Mouse (Mus musculus): ENCODE data around the gene Iqcg. TPM values are rescaled to one million over a fixed set of nuclear protein-coding genes. Genes with fewer than 3 reads are reported as not detected.

Gene Iqcg
- polyA plus RNA-seq (2016; fragmentation: Nextera tagmentation; extraction: Ambion mirVana): 1.4 and 1.7 TPM in 2 replicates

- Histone ChIP-seq H3K4me3 (peak within 1 kb of the TSS; percentile 90), H3K9ac (peak within 1 kb of the TSS; percentile 88), H3K9me3 (replicated peaks) (no peaks in the 10 kb centered on the region), H3K36me3 (peaks cover 36% of the 10 kb centered on the region), H3K27ac (peak within 1 kb of the TSS; percentile 90), H3K27me3 (replicated peaks) (no peaks in the 10 kb centered on the region), H3K4me1 (peaks cover 39% of the 10 kb centered on the region), H3K4me2 (peak within 1 kb of the TSS; percentile 70)
- whole genome bisulfite sequencing (ENCODE audit: insufficient replicate concordance): under 1% methylated on average over 47 of the region's 47 CpGs
- peak; percentile 84 for ATAC-seq
These were observed at the start of gene Iqcg, which contains the start of gene Rpl35a for GRCm38 (mm10) chr16:33056095-33056785. Iqcg (minus strand) TSS chr16:33056218. Rpl35a (plus strand) TSS chr16:33056453.

GRCm38 (mm10) chr16:33085666-33086065, 29.6 kb upstream of the Iqcg start:
- no peak for ATAC-seq
- no peaks in the 10 kb centered on the region for H3K4me1 ChIP-seq

DNA sequence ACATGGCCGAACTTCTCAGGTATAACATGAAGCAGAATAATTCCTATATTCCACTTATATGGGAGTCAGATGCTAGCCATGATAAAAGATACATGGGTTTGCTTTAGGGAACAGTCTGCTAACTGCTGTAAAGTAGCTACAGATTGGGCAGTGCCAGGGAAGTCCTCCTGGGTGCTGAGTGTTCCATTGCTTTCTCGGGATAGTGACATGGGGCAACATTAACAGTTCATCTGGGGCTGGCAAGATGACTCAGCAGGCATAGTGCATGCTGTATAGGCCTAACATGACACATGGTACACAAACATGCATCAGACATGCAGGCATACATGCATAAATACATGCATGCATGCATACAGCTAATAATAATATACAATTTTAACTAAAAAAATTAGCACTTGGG, 28.0 kb upstream of the Iqcg start:
- Histone ChIP-seq H3K27me3 (replicated peaks) (no peaks in the 10 kb centered on the region), H3K9me3 (replicated peaks) (no peaks in the 10 kb centered on the region), H3K36me3 (peaks cover 7% of the 10 kb centered on the region; the same call in 1 of the 2 replicates), H3K4me2 (no peak overlapping the region), H3K27ac (no peak overlapping the region), H3K4me3 (no peak overlapping the region), H3K4me1 (no peaks in the 10 kb centered on the region), H3K9ac (no peak overlapping the region)
- WGBS (ENCODE audit: insufficient replicate concordance): 78% methylated on average over 2 of the region's 2 CpGs
- no peak for ATAC-seq

More at GRCm38 (mm10) chr16:33085666-33086065, 29.6 kb upstream of the Iqcg start:
- no peaks in the 10 kb centered on the region for H3K9me3 ChIP-seq (replicated peaks)
- 70% methylated on average over 8 of the region's 8 CpGs for WGBS (ENCODE audit: insufficient replicate concordance)
- H3K9ac ChIP-seq: no peak overlapping the region
- no peak overlapping the region for H3K4me2 ChIP-seq
- H3K27me3 ChIP-seq (replicated peaks): no peaks in the 10 kb centered on the region
- H3K36me3 ChIP-seq: peaks cover 12% of the 10 kb centered on the region; the same call in 1 of the 2 replicates
- H3K27ac ChIP-seq: no peak overlapping the region
- no peak overlapping the region for H3K4me3 ChIP-seq

DNA sequence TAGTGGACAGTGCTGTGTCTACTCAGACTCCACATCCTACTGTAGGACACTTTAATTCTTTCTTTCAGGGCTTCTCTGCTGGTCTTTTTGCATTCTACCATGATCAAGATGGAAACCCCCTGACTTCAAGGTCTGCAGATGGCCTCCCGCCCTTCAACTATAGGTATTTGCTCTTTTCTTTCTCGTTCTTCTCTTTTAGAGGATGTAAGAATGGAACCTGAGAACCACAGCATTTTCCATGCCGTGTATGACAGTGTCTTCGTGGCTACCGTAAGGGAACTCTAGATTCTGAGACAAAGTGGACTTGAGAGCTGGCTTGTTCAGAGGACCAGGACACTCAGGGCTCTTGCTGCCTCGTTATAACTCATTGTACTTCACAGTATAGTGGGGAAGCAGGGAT, 26.9 kb upstream of the Iqcg start:
- Histone ChIP-seq H3K4me2 (no peak overlapping the region), H3K36me3 (peaks cover 7% of the 10 kb centered on the region; the same call in 1 of the 2 replicates), H3K9ac (no peak overlapping the region), H3K4me1 (no peaks in the 10 kb centered on the region), H3K27ac (no peak overlapping the region), H3K27me3 (replicated peaks) (no peaks in the 10 kb centered on the region), H3K4me3 (no peak overlapping the region), H3K9me3 (replicated peaks) (no peaks in the 10 kb centered on the region)
- WGBS (ENCODE audit: insufficient replicate concordance): 77% methylated on average over 6 of the region's 6 CpGs
- ATAC-seq: no peak

GRCm38 (mm10) chr16:33080063-33080462, 24.0 kb upstream of the Iqcg start:
- 77% methylated on average over 7 of the region's 7 CpGs for WGBS (ENCODE audit: insufficient replicate concordance)
- Histone ChIP-seq H3K4me2 (no peak overlapping the region), H3K4me1 (no peaks in the 10 kb centered on the region)

DNA sequence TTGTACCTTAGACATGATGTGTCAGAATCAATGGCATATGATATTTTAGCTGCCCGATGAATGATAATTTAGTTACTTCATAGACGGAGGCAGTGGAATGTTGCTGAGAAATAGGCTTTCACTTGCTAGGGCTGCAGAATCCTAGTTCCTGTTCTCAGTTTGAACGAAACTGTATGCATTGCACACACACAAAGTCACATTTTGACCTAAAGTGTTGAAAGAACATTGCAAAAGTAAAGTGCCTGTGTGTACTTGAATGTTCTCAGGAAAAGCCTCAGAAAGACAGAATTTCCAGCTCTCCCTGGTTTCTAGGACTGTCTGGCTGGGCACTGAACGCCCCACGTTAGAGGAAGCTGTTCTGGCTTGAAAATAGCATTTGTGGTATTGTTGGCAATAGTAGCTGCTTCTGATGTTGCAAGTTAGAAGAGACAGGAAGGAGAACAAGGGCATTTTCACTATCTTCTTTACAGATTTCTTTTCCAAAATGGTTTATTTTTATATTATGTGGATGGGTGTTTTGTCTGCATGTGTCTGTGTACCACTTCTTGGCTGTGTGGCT, 21.1 kb upstream of the Iqcg start:
- no peaks in the 10 kb centered on the region for H3K27me3 ChIP-seq (replicated peaks)
- H3K4me3 ChIP-seq: no peak overlapping the region
- no peaks in the 10 kb centered on the region for H3K9me3 ChIP-seq (replicated peaks)
- no peak overlapping the region for H3K9ac ChIP-seq
- 0 out of 2 replicates have a peak, but pooled peaks cover 4% of the 10 kb centered on the region for H3K36me3 ChIP-seq
- H3K4me2 ChIP-seq: no peak overlapping the region
- H3K27ac ChIP-seq: no peak overlapping the region
- WGBS (ENCODE audit: insufficient replicate concordance): 63% methylated on average over 5 of the region's 5 CpGs
- H3K4me1 ChIP-seq: peaks cover 5% of the 10 kb centered on the region; the same call in 1 of the 2 replicates
- no peak for ATAC-seq

More at GRCm38 (mm10) chr16:33080063-33080462, 24.0 kb upstream of the Iqcg start:
- Histone ChIP-seq H3K4me3 (no peak overlapping the region), H3K36me3 (peaks cover 7% of the 10 kb centered on the region; the same call in 1 of the 2 replicates), H3K9me3 (replicated peaks) (no peaks in the 10 kb centered on the region), H3K27me3 (replicated peaks) (no peaks in the 10 kb centered on the region), H3K9ac (no peak overlapping the region), H3K27ac (no peak overlapping the region)
- no peak for ATAC-seq

DNA sequence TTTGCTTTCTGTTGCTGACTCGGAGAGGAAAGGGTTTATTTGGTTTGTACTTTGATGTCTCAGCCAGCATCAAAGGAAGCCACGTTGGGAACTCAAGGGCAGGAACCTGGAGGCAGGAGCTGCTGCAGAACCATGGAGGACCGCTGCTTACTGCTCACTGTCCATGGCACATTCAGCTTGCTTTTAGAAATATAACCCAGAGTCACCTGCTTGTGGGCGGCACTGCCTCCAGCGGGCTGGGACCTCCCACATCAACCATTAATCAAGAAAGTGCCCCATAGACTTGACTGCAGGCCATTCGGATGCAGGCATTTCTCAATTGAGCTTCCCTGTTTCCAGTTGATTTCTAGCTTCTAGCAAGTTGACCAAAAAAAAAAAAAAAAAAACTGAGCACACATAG, 20.1 kb upstream of the Iqcg start:
- Histone ChIP-seq H3K4me2 (no peak overlapping the region), H3K9me3 (replicated peaks) (no peaks in the 10 kb centered on the region), H3K27ac (no peak overlapping the region), H3K27me3 (replicated peaks) (no peaks in the 10 kb centered on the region), H3K9ac (no peak overlapping the region), H3K4me3 (no peak overlapping the region), H3K36me3 (0 out of 2 replicates have a peak, but pooled peaks cover 3% of the 10 kb centered on the region), H3K4me1 (peaks cover 5% of the 10 kb centered on the region; the same call in 1 of the 2 replicates)
- 65% methylated on average over 6 of the region's 6 CpGs for WGBS (ENCODE audit: insufficient replicate concordance)
- no peak; the same call in 1 of the 2 replicates for ATAC-seq

GRCm38 (mm10) chr16:33074967-33075366, 18.9 kb upstream of the Iqcg start:
- H3K27ac ChIP-seq: no peak overlapping the region
- H3K27me3 ChIP-seq (replicated peaks): no peaks in the 10 kb centered on the region
- H3K4me3 ChIP-seq: no peak overlapping the region
- peaks cover 9% of the 10 kb centered on the region; the same call in 1 of the 2 replicates for H3K36me3 ChIP-seq
- peaks cover 5% of the 10 kb centered on the region; the same call in 1 of the 2 replicates for H3K4me1 ChIP-seq
- H3K4me2 ChIP-seq: no peak overlapping the region
- no peaks in the 10 kb centered on the region for H3K9me3 ChIP-seq (replicated peaks)
- ATAC-seq: no peak
- 46% methylated on average over 5 of the region's 5 CpGs for WGBS (ENCODE audit: insufficient replicate concordance)
- H3K9ac ChIP-seq: no peak overlapping the region

DNA sequence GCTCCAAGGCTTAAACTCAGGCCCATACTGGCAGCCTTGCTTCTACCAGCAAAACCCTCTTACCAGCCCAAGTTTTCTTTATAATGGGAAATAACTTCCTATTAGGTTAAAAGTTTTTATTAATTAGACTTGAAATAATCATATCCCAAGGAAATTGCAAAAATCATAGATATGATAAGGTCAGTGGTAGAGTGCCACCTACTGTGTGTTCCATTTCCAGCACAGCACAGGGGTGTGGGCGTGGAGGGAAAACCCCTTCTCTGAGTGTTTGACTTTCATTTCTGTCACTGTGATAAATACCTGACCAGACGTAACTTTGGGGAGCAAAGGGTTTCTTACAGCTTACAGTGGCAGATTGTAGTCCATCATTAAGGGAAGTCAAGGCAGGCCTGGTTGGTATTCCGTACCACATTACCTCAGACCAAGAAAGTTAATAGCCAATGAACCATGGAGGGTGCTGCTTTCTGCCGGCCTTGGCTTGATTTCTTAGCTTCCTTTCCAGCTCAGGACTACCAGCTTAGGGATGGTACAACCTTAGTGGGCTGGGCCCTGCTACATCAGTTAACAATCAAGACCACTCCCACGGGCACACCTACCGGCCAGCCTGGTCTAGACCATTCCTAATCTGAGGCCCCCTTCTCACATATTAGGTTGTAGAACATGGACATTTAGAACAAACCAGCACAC, 17.0 kb upstream of the Iqcg start:
- peaks cover 5% of the 10 kb centered on the region; the same call in 1 of the 2 replicates for H3K4me1 ChIP-seq
- no peak overlapping the region for H3K4me3 ChIP-seq
- 71% methylated on average over 6 of the region's 6 CpGs for WGBS (ENCODE audit: insufficient replicate concordance)
- H3K9ac ChIP-seq: no peak overlapping the region
- no peak overlapping the region for H3K27ac ChIP-seq
- ATAC-seq: no peak
- no peaks in the 10 kb centered on the region for H3K9me3 ChIP-seq (replicated peaks)
- peaks cover 11% of the 10 kb centered on the region; the same call in 1 of the 2 replicates for H3K36me3 ChIP-seq
- no peak overlapping the region for H3K4me2 ChIP-seq
- H3K27me3 ChIP-seq (replicated peaks): no peaks in the 10 kb centered on the region

DNA sequence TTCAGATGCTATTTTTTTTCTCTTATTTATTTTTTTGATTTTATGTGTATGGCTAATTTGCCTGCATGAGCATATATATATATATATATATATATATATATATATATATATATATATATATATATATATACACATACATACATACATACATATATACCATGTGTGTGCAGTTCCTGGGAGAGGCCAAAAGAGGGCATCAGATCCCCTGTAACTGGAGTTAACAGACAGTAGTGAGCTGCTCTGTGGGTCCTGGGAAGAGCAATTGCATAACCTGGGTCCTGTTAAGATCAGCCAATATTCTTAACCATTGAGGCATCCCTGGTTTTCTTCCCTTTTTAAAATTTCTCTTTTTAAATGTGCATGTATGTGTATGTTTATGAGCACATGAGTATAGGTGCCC, 14.9 kb upstream of the Iqcg start:
- peaks cover 5% of the 10 kb centered on the region; the same call in 1 of the 2 replicates for H3K4me1 ChIP-seq
- no peak overlapping the region for H3K27ac ChIP-seq
- no peak overlapping the region for H3K4me2 ChIP-seq
- no peak overlapping the region for H3K9ac ChIP-seq
- H3K36me3 ChIP-seq: peaks cover 11% of the 10 kb centered on the region; the same call in 1 of the 2 replicates
- no peaks in the 10 kb centered on the region for H3K9me3 ChIP-seq (replicated peaks)
- H3K27me3 ChIP-seq (replicated peaks): no peaks in the 10 kb centered on the region
- ATAC-seq: no peak
- H3K4me3 ChIP-seq: no peak overlapping the region

- Histone ChIP-seq H3K4me1 (peaks cover 39% of the 10 kb centered on the region), H3K9me3 (replicated peaks) (no peaks in the 10 kb centered on the region), H3K27me3 (replicated peaks) (no peaks in the 10 kb centered on the region), H3K9ac (no peak overlapping the region), H3K4me3 (no peak overlapping the region), H3K36me3 (peaks cover 14% of the 10 kb centered on the region), H3K27ac (no peak overlapping the region), H3K4me2 (no peak overlapping the region)
- WGBS (ENCODE audit: insufficient replicate concordance): 74% methylated on average over 9 of the region's 9 CpGs
- ATAC-seq: no peak
These were observed 8.6 kb upstream of the Iqcg start for GRCm38 (mm10) chr16:33064636-33065035.

DNA sequence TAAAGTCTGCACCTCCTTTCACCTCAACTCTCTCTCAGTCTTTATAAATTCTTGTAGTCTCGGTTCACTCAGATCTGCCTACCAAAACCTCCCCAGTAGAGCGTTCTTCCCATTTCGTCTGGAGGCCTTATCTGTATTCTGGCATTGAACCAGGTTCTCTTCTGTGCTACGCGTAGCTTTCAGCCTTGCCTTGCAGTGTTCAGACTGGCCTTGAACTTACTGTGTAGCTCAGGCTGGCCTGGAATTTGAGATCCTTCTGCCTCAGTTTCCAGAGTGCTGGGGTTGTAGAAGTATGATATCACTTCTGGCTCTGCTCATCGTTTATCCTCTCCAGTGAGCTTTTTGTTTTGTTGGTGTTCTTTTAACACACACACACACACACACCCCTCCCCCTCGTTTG, 7.2 kb upstream of the Iqcg start:
- Histone ChIP-seq H3K36me3 (peaks cover 28% of the 10 kb centered on the region), H3K9ac (peak overlapping the region; percentile 80), H3K4me1 (peaks cover 53% of the 10 kb centered on the region), H3K4me2 (peak overlapping the region; percentile 94), H3K27ac (peak overlapping the region; percentile 84), H3K27me3 (replicated peaks) (no peaks in the 10 kb centered on the region), H3K4me3 (peak overlapping the region; percentile 84), H3K9me3 (replicated peaks) (no peaks in the 10 kb centered on the region)
- no peak for ATAC-seq
- WGBS (ENCODE audit: insufficient replicate concordance): 15% methylated on average over 7 of the region's 7 CpGs
